Mouse (Mus musculus) megakaryocyte, embryonic 14.5 days (primary cell): Measurements from ENCODE around the gene Senp5. TPM values are rescaled to one million over a fixed set of nuclear protein-coding genes. Genes with fewer than 3 reads are reported as not detected.
A peak's percentile ranks its signal among the peaks of the same experiment; 100 is the strongest.

Experiments
- H3K27me3 ChIP-seq: replicated peaks from 2 replicates; pipeline ENCODE3; 2012; ENCODE audit warnings: inconsistent platforms
- H3K36me3 ChIP-seq: replicated peaks from 2 replicates; pipeline ENCODE3; 2012; ENCODE audit warnings: low read length, inconsistent platforms, mixed read lengths
- H3K4me1 ChIP-seq: 2 replicates; pipeline ENCODE4 v1.6.1; 2012; ENCODE audit warnings: inconsistent platforms
- H3K4me3 ChIP-seq: replicated peaks from 2 replicates; pipeline ENCODE3; 2012; ENCODE audit warnings: moderate library complexity, mild to moderate bottlenecking, inconsistent platforms
- H3K9me3 ChIP-seq: 2 replicates; pipeline ENCODE4 v1.6.1; 2012; ENCODE audit warnings: inconsistent platforms
- FLI1 ChIP-seq: IDR thresholded peaks from 2 replicates; pipeline ENCODE4 v1.6.1; 2012; ENCODE audit warnings: low read length, inconsistent platforms, mixed read lengths
- GATA1 ChIP-seq: IDR thresholded peaks from 3 replicates; pipeline ENCODE4 v1.6.1; 2012; ENCODE audit warnings: mixed read lengths, low read length, inconsistent platforms, borderline replicate concordance
- polyA plus RNA-seq: library from polyadenylated mRNA; stranded (reverse); fragments of >175 nt; gene quantifications from 2 replicates; pipeline ENCODE4 v1.2.3, GENCODE M21; 2012; ENCODE audit warnings: low replicate concordance; ENCODE audit not compliant: insufficient read depth

The Senp5 gene
- 1.5 and 1.9 TPM in 2 replicates for polyA plus RNA-seq

GRCm38 (mm10) chr16:32002509-32003477 lies at the start of gene Senp5:
TSS of gene Senp5 (minus strand) at chr16:32003287.
- Histone ChIP-seq H3K4me3 (peak within 1 kb of the TSS; percentile 98), H3K27me3 (no peaks in the 10 kb centered on the region), H3K9me3 (no peaks in the 10 kb centered on the region), H3K36me3 (peaks cover 24% of the 10 kb centered on the region), H3K4me1 (peaks cover 34% of the 10 kb centered on the region)
- TF ChIP-seq GATA1 (no peak), FLI1 (peak; percentile 32; the same call in 1 of the 2 replicates)

GRCm38 (mm10) chr16:32042367-32042766 lies 39.3 kb upstream of the Senp5 start:
- Histone ChIP-seq H3K4me1 (no peaks in the 10 kb centered on the region), H3K9me3 (no peaks in the 10 kb centered on the region), H3K36me3 (peaks cover 93% of the 10 kb centered on the region), H3K4me3 (no peak overlapping the region), H3K27me3 (no peaks in the 10 kb centered on the region)
- TF ChIP-seq GATA1 (no peak), FLI1 (no peak)

GRCm38 (mm10) chr16:32019678-32020077 lies 16.6 kb upstream of the Senp5 start:
- Histone ChIP-seq H3K36me3 (peaks cover 94% of the 10 kb centered on the region), H3K4me3 (no peak overlapping the region), H3K4me1 (0 out of 2 replicates have a peak, but pooled peaks cover 3% of the 10 kb centered on the region), H3K27me3 (no peaks in the 10 kb centered on the region), H3K9me3 (no peaks in the 10 kb centered on the region)
- TF ChIP-seq GATA1 (no peak), FLI1 (no peak)

- H3K36me3 ChIP-seq: peaks cover 23% of the 10 kb centered on the region
- H3K4me1 ChIP-seq: peaks cover 25% of the 10 kb centered on the region
- no peak for TF ChIP-seq FLI1
- H3K4me3 ChIP-seq: no peak overlapping the region
- no peaks in the 10 kb centered on the region for H3K9me3 ChIP-seq
- no peaks in the 10 kb centered on the region for H3K27me3 ChIP-seq
These were observed 7.2 kb upstream of the Senp5 start for GRCm38 (mm10) chr16:32010330-32010729.

GRCm38 (mm10) chr16:32009913-32010312 lies 6.8 kb upstream of the Senp5 start:
- Histone ChIP-seq H3K9me3 (no peaks in the 10 kb centered on the region), H3K27me3 (no peaks in the 10 kb centered on the region), H3K4me3 (peak overlapping the region; percentile 79), H3K4me1 (peaks cover 25% of the 10 kb centered on the region), H3K36me3 (peaks cover 21% of the 10 kb centered on the region)
- no peak for TF ChIP-seq GATA1
- TF ChIP-seq FLI1: no peak

- H3K4me3 ChIP-seq: no peak overlapping the region
- H3K36me3 ChIP-seq: peaks cover 14% of the 10 kb centered on the region
- TF ChIP-seq GATA1 (no peak), FLI1 (no peak)
- H3K4me1 ChIP-seq: peaks cover 30% of the 10 kb centered on the region
- H3K27me3 ChIP-seq: no peaks in the 10 kb centered on the region
- H3K9me3 ChIP-seq: no peaks in the 10 kb centered on the region
These were observed 5.6 kb upstream of the Senp5 start for GRCm38 (mm10) chr16:32008529-32009293.

- Histone ChIP-seq H3K27me3 (no peaks in the 10 kb centered on the region), H3K9me3 (no peaks in the 10 kb centered on the region), H3K4me3 (no peak overlapping the region), H3K36me3 (peaks cover 12% of the 10 kb centered on the region), H3K4me1 (peaks cover 40% of the 10 kb centered on the region)
- TF ChIP-seq GATA1 (no peak), FLI1 (no peak)
These were observed 1.6 kb upstream of the Senp5 start for GRCm38 (mm10) chr16:32004731-32005130.

- Histone ChIP-seq H3K36me3 (peaks cover 61% of the 10 kb centered on the region), H3K4me1 (peaks cover 17% of the 10 kb centered on the region), H3K9me3 (no peaks in the 10 kb centered on the region), H3K27me3 (no peaks in the 10 kb centered on the region), H3K4me3 (no peak overlapping the region)
- no peak for TF ChIP-seq FLI1
- no peak for TF ChIP-seq GATA1
These were observed 6.7 kb downstream of the Senp5 start for GRCm38 (mm10) chr16:31996371-31996770.

- no peak for TF ChIP-seq FLI1
- H3K36me3 ChIP-seq: peaks cover 61% of the 10 kb centered on the region
These were observed 9.1 kb downstream of the Senp5 start for GRCm38 (mm10) chr16:31993946-31994345.

GRCm38 (mm10) chr16:31993195-31993594 lies 9.9 kb downstream of the Senp5 start:
- no peak overlapping the region for H3K4me3 ChIP-seq
- TF ChIP-seq GATA1 (no peak), FLI1 (no peak)
- H3K27me3 ChIP-seq: no peaks in the 10 kb centered on the region
- peaks cover 6% of the 10 kb centered on the region; the same call in 1 of the 2 replicates for H3K4me1 ChIP-seq
- H3K9me3 ChIP-seq: no peaks in the 10 kb centered on the region
- peaks cover 63% of the 10 kb centered on the region for H3K36me3 ChIP-seq

More at GRCm38 (mm10) chr16:31993946-31994345, 9.1 kb downstream of the Senp5 start:
- Histone ChIP-seq H3K4me1 (peaks cover 8% of the 10 kb centered on the region; the same call in 1 of the 2 replicates), H3K27me3 (no peaks in the 10 kb centered on the region), H3K4me3 (no peak overlapping the region), H3K9me3 (no peaks in the 10 kb centered on the region)
